Mouse (Mus musculus) heart, postnatal 14 days (tissue): Measurements from ENCODE around the gene Sel1l3. TPM values are rescaled to one million over a fixed set of nuclear protein-coding genes. Genes with fewer than 3 reads are reported as not detected.
A peak's percentile ranks its signal among the peaks of the same experiment; 100 is the strongest.

Experiments used
- DNase-seq, 2 experiments: peaks; one replicate each; pipeline ENCODE4 v3.0.0; 2021 to 2022
- intact Hi-C: fragments of 180-260 bp; cut with DNase I; formaldehyde crosslinking; loops from one replicate; pipeline ENCODE4 v1.15.1; 2025
- total RNA-seq, 2 experiments: library from RNA; stranded (reverse); gene quantifications; 2 replicates each; pipeline ENCODE4 v1.2.3; 2021

Gene Sel1l3
- total RNA-seq, 2 experiments from 2014 or later: 1.1 to 1.2 TPM

DNA sequence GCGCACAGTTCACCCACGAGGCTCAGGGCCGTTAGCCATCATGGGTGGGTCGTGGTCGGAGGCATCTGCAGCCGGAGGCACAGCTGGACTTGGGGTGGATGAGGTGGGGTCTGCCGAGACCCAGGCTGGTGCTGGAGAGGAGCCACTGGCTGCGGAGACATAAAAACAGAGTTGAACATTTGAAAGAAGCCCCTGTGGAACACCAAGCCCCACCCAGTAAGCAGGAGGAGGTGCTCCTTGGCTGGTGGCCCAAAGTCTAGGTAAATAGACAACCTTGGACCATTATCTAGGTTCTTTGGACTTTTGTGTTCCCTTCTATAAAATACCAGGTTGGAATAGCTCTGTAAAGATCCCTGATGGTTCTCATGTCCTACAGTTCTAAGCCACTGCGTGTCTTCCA, 105.7 kb downstream of the Sel1l3 start:
- DNase-seq: no peak
- intact Hi-C loops: no loop called here

DNA sequence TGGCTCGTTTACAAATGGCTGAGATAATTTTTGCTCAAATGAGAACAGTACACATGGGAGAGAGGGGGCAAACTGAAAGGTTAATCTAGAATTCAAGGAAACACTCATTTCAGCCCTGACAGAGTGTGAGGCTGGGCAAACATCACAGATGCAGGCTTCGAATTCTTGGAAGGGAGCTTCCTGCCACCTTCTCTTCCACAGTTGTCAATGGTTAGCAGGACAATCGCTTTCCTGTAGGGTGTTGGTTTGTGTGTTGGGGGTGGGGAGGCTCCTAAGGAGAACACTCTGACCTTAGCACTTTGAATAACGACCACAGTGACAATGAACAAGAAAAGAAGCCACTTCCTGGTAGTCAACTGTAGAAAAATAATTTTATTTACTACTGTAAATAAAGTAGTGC, 107.0 kb downstream of the Sel1l3 start:
- intact Hi-C loops: no loop called here
- DNase-seq: no peak

DNA sequence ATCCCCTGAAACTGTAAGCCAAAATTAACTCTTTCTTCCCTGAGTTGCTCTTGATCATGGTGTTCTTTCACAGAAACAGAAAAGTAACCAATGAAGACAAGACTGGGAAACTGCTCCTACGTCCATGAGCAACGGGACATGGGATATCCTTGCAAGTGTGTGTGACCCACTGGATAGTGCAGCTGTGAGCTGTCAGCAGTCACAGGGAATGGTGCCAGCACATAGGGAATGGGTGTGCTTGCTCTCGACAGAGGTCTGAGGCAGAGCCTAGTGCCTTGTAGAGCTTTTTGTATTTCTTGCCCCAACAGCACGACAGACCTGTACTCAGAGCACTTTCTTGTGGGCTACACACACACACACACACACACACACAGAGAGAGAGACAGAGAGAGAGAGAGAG, 107.6 kb downstream of the Sel1l3 start:
- intact Hi-C loops: no loop called here
- DNase-seq: no peak

DNA sequence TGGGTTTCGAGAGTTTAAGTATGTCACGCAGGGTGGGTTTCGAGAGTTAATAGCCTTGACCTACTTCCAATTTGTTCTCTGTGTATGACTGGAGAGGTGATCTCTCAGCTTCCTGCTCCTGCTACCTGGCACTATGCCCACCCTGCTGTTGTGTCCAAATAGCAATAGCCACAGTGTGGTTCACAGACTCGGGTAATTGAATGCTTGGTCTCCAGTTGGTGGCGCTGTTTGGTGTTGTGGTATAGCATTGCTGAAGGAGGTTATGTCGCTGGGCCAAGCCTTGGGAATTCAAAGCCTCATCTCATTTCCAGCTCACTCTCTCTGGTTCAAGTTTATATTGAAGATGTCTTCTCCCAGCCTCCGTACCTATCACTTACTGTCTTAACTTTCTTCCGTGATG, 108.0 kb downstream of the Sel1l3 start:
- intact Hi-C loops: no loop called here
- peak; percentile 6 to 38 for DNase-seq

DNA sequence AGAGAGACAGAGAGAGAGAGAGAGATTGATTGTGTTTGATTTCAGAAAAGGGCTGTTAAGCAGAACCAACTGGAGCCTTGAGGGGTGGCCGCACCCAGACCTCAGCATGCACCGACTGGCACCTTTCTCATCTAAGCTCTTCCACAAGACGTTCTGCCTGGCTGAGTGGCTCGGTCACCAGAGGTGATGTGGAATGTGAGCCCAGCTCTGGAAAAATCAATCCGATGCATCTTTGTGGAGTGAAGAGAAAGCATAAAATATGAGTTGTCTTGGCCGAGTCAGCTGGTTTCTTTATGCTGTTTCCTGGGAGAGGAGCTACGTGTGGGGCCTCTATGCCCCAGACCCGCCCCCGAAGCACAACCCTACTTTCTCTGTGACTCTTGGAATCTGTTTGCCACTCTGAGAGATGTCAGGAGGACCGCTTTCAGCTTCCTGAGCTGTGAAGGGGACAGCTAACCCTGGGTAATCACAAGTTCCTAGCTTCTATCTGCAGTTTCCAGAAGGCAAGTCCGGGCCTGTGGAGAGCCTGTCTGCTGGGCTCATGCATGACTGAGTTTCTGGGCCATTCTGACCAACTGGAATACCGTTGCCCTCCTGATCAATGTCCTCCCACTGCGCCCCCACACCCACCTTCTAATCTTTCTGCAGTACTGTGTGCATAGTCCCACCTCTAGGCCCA, 109.4 kb downstream of the Sel1l3 start:
- intact Hi-C loops: no loop called here
- no peak for DNase-seq

DNA sequence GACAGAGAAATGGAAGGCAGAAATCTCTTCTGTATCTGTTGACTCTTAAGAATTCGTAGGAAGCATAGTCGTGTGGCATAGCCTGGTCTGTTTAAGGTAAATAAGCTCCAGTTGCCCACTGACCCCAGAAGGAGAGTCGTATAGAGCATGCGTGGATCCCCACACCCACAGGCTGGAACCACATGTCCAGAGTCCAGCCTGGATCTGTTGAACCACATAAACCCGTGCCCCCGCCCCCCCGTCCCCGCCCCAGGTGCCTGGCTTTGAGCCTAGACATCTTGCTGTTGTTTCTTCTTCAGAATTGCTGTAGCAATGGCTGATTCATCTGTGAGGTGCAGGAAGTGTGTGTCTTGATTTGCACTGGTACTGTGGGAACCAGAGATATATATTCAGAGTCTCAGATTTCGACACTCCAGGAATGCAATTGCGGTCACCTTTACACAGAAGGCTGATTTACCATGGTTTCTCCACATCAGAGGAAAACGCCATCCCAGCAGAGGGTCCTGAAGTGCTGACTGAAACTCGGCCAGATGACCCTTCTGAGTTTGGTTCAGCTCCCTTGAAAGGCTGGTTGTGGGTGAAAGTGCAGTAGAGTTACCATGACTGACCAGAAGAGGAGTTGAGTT, 111.8 kb downstream of the Sel1l3 start:
- DNase-seq: no peak
- intact Hi-C loops: no loop called here

DNA sequence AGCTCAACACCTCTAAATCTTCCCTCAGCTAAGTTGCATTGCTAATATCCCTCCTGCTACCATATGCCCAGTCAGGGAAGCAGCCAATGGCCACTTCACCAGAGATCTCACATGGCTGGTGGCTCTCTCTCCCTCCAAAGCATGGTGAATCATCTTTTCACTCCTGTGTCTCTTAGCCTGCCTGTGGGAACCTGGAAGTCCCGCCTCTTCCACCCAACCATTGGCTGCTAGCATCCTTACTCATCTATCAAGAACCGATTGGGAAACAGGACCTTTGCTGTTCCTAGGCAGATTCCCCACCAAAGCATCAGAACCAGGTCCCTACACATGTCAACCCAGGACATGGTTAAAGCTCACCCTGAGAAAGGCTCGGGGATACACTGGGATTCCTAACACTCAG, 122.4 kb downstream of the Sel1l3 start:
- intact Hi-C loops: no loop called here
- no peak for DNase-seq

DNA sequence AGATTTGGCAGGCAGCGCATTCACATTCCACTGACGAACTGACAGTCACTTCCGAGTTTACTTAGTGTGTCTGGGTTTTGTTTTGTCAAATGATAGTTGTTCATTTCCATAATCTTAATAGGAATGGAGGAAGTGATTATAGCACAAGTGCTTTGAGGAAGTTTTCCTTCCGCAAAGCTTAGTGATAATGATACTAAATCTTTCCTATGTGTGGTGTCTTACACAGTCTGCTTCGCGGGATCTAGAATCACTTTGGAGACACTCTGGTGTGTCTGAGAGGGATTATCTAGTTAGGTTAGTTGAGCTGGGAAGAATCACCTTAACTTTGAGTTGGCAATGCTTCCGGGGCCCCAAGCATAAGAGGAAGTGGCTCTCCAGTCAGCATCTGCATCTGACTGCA, 126.3 kb downstream of the Sel1l3 start:
- no peak for DNase-seq
- intact Hi-C loops: no loop called here

DNA sequence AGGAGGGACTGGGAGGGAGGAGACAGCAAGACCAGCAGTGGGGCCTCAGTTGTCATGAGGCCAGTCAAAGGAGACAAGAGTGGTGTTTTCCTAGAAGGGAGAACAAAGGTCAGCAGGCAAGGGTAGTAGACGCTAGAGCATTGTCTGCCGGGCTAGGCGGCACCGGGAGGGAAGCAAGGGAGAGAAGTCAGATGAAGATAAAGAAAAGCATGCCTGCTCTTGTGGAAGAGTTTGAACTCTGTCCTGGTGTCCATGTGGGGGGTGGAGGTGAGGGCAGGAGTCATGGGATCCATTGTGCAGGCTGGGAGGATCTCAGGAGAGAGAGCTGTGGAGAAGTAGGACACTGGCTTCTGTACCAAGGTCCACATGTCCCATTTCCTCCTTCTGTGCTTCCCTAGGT, 135.3 kb downstream of the Sel1l3 start:
- intact Hi-C loops: no loop called here

DNA sequence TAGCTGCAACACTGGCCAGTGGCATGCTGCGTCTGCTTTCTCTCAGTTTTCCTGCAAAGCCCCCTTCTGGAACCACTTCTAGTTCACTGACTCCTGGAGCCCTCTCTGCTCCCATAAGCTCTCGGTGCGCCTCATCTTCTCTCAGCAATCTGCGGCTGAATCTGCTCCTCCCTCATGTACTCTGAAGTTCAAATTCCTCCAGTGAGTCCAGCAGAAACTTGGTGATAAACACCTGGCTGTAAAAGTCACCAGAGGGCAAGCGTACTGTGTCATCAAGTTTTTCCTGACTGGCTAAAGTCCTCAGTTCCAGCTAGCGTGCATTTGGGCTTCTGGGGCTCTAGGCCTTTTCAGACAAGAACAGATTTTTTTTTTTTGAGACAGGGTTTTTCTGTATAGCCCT, 139.2 kb downstream of the Sel1l3 start:
- intact Hi-C loops: no loop called here
- no peak for DNase-seq

More for the DNA sequence above, 135.3 kb downstream of the Sel1l3 start:
- no peak for DNase-seq

DNA sequence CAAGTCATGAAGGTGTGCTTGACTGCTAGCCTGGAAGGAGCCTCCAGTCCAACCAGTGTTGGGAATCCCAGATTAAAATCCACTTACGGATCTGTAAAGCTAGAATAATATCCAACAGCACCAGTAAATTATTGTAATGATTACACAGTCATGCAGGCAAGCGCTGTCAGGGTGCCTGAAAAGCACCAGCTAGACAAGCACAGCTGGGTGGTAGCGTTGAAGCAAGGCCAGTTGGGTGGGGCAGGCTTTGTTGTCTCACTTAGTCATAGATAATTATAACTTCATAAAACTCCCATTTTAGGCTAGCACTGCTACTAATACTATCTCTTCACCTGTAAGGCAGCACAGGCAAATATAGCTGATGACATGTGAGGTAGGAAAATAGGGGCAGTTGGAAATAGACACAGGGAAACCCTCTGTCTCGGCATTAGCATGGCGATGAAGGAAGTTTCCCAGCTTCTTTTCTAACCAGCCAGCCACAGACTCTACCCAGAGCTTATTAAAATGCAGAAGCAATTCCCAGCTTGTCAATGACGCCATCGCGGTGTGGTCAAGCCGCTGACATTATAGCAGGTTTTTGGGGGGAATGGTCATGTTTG, 152.1 kb downstream of the Sel1l3 start:
- intact Hi-C loops: no loop called here
- DNase-seq: no peak

Other genes with a start within 250 kb of the Sel1l3 start
- gene Slc34a2, start 175.8 kb downstream of the Sel1l3 start, total RNA-seq: under 1 TPM in 1 of 2 experiments, not detected in 1; 0.05 TPM
- 10 to 100 TPM; 80.5 to 80.8 TPM for gene Smim20, start 53.2 kb upstream of the Sel1l3 start, total RNA-seq